Mouse (Mus musculus) embryonic facial prominence, embryonic 14.5 days (tissue): ENCODE measurements around the gene Tmem82. TPM values are rescaled to one million over a fixed set of nuclear protein-coding genes. Genes with fewer than 3 reads are reported as not detected.

Experiments used
- ATAC-seq: fragments of 200-750 bp; cut with Nextera tagmentation; 2 replicates; pipeline ENCODE4 v1.8.0; 2017; ENCODE audit warnings: low read depth, moderate number of reproducible peaks, moderate TSS enrichment
- DNase-seq: peaks from one replicate; pipeline ENCODE4 v3.0.0-alpha.2; 2015; ENCODE audit warnings: low spot score
- H3K27ac ChIP-seq: fragments of 300-500 bp; sonication (generic); replicated peaks from 2 replicates; pipeline ENCODE4 v1.5.1; 2014; ENCODE audit warnings: low read depth, mild to moderate bottlenecking, low read length, moderate library complexity
- H3K27me3 ChIP-seq: fragments of 300-500 bp; sonication (generic); replicated peaks from 2 replicates; pipeline ENCODE4 v1.6.1; 2014; ENCODE audit warnings: low read length; ENCODE audit not compliant: control insufficient read depth, insufficient read depth
- H3K36me3 ChIP-seq: fragments of 300-500 bp; sonication (generic); 2 replicates; pipeline ENCODE4 v1.6.1; 2014; ENCODE audit warnings: low read length, mixed read lengths; ENCODE audit not compliant: control insufficient read depth, insufficient read depth
- H3K4me1 ChIP-seq: fragments of 300-500 bp; sonication (generic); 2 replicates; pipeline ENCODE4 v1.6.1; 2014; ENCODE audit warnings: antibody characterized with exemption, low read length; ENCODE audit not compliant: control insufficient read depth, insufficient read depth
- H3K4me2 ChIP-seq: fragments of 300-500 bp; sonication (generic); 2 replicates; pipeline ENCODE4 v1.6.1; 2014; ENCODE audit warnings: low read depth, mild to moderate bottlenecking, low read length, moderate library complexity, mixed read lengths
- H3K4me3 ChIP-seq: fragments of 300-500 bp; sonication (generic); 2 replicates; pipeline ENCODE4 v1.5.1; 2014; ENCODE audit warnings: low read depth, mild to moderate bottlenecking, low read length
- H3K9ac ChIP-seq: fragments of 300-500 bp; sonication (generic); 2 replicates; pipeline ENCODE4 v1.6.1; 2014; ENCODE audit warnings: low read depth, mild to moderate bottlenecking, low read length, moderate library complexity, mixed read lengths
- H3K9me3 ChIP-seq: fragments of 300-500 bp; sonication (generic); 2 replicates; pipeline ENCODE4 v1.6.1; 2016; ENCODE audit warnings: low read length; ENCODE audit not compliant: control insufficient read depth
- WGBS: fragments of 180-500 bp; shearing (Covaris S2); extraction: QIAGEN DNeasy Blood & Tissue Kit; methylation state at CpG from one replicate; pipeline ENCODE4 v1.1.7; 2014; 5-methylcytosine and 5-hydroxymethylcytosine counted together
- polyA plus RNA-seq: library from polyadenylated mRNA; unstranded; fragments of >200 nt; fragmentation: Nextera tagmentation; extraction: Ambion mirVana; gene quantifications from 2 replicates; pipeline ENCODE4 v1.2.1, GENCODE M21; 2014

The Tmem82 gene
- polyA plus RNA-seq, 1 experiment from 2014 or later: 0.17 TPM

DNA sequence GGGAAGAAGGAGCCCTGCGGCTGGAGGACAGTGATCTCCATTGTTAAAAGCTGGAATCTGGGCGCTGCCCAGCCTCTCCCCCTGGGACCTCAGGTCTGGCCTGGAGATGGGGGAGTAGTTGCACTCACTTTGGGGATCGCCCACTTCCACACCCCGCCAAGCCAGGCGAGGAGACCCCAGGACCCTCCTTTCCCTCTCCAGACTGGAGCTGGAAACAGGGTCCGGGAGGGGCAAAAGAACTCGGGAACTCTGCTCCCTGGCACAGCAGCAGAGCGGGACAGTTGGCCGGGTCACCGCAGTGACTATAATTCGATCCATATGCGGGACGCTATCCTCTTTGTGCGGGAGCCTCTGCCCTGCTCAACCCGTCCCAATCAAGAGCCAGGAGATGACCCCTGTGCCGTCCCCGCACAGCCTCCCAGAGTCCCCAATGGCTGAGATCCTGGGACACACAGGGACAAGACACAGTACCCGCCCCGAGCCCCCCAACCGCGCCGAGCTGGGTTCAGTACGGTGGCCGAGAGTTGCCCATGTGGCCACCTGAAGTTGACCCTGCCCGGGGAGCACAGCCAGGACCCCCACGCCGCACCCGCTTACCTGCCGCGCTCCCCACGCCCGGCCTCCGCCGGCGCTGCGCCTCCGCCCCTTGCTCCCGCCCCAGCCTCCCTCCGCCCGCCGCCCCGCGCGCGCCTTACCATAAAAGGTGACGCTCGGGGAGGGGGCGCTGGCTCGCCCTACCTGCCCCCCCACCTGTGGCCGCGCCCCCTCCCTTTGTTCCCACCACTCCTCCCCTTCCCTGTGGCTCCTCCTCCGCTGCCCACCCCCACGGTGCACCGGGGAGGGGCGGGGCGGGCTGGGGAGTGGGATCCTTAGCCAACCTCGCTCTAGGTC is 18.9 kb downstream of the Tmem82 start:
- Histone ChIP-seq H3K9ac (peak overlapping the region; percentile 80), H3K27me3 (no peaks in the 10 kb centered on the region), H3K9me3 (no peaks in the 10 kb centered on the region), H3K27ac (peak overlapping the region; percentile 73), H3K36me3 (peaks cover 9% of the 10 kb centered on the region), H3K4me2 (peak overlapping the region; percentile 94), H3K4me1 (peaks cover 8% of the 10 kb centered on the region; the same call in 1 of the 2 replicates), H3K4me3 (peak overlapping the region; percentile 67)
- DNase-seq: peak; percentile 67
- ATAC-seq: peak; percentile 41
- under 1% methylated on average over 26 of the region's 57 CpGs for WGBS

DNA sequence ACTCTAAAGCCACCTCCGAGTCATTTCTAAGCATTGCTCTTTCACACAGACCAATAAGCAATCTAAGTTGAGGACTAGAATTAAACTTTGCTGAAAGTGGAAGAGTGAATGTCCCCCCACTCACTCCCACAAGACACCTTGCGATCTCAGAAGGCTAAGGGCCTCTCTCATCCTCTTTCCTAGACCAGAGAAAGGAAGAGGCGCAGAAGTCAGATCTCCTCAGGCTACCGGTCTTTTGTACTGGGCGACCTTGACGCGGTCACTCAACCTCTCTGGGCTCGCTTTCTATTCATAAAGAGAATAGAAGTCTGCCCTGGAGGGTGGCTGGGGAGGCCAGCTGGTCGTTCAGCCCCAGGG is 19.6 kb downstream of the Tmem82 start:
- WGBS: 0% methylated on average over 8 of the region's 9 CpGs
- ATAC-seq (no peak), DNase-seq (no peak)
- Histone ChIP-seq H3K27ac (peak overlapping the region; percentile 73), H3K4me3 (peak overlapping the region; percentile 67), H3K4me1 (0 out of 2 replicates have a peak, but pooled peaks cover 4% of the 10 kb centered on the region), H3K9me3 (no peaks in the 10 kb centered on the region), H3K9ac (peak overlapping the region; percentile 80), H3K36me3 (peaks cover 15% of the 10 kb centered on the region), H3K4me2 (peak overlapping the region; percentile 94), H3K27me3 (no peaks in the 10 kb centered on the region)

DNA sequence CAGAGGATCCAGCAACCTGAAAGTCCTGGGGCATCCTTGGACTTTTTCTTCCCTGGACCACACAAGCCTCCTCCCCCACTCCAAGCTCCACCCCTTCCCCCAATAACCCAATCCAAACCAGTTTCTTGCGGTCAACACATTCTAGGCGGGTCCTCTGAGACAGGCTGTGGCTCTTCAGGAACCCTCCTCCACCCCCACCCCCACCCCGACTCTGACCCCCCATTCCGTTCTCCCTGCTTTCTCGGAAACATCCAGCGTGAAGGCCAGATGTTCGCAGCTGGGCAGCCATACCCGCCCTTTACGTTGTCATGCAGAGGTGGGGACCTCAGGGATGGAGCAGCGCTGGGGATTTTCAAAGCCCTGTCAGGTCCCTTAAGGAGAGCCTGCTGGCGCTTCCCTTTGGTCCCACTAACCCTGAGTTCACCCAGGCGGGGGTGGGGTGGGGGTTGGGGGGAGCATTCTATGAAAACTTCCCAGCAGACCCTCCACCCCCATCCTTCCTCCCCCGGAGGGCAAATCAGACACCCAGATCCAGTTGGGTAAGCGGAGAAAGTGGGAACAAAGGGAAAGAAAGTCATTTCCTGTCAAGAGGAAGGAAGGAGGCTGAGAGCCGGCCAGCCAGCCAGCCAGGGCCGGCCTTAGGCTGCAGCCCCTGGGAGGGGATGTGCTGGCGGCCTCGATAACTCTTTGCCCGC is 20.1 kb downstream of the Tmem82 start:
- WGBS: 2% methylated on average over 19 of the region's 19 CpGs
- Histone ChIP-seq H3K4me1 (0 out of 2 replicates have a peak, but pooled peaks cover 4% of the 10 kb centered on the region), H3K27ac (peak overlapping the region; percentile 73; the same call in 1 of the 2 replicates), H3K9me3 (no peaks in the 10 kb centered on the region), H3K27me3 (no peaks in the 10 kb centered on the region), H3K36me3 (peaks cover 16% of the 10 kb centered on the region), H3K9ac (peak overlapping the region; percentile 80), H3K4me3 (peak overlapping the region; percentile 67), H3K4me2 (peak overlapping the region; percentile 94)
- ATAC-seq (peak; percentile 20; the same call in 1 of the 2 replicates), DNase-seq (peak; percentile 60)

DNA sequence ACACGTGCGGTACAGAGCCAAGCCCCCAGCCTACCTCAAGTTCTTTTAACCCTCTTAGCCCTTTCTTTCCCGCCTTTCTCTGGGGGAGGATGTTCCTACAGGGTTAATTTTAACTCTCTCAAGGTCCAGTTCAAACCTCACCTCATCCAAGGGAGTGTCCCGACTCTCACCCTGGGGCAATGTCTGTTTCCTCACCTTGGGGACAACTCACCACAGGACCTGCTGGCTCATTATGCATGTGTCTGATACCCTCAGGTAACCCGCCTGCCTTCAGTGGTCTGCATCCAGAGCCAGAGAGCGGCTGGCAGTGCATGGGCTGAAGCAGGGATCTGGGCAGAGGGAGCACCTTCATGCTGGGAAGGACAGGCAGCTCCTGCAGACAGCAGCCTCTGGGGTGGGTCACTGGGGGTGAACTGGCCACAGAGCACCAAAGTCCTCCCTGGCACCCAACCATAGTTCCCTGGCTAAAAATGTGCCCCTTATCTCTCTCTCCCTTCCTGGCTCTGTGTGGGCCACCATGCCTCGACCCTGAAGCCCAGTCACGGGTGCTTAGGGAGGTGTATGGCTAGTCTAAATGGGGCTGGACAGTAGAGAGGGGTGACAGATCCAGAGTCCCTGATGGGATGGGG is 21.6 kb downstream of the Tmem82 start:
- DNase-seq (no peak), ATAC-seq (no peak)
- H3K9me3 ChIP-seq: no peaks in the 10 kb centered on the region
- H3K4me2 ChIP-seq: no peak overlapping the region
- WGBS: 85% methylated on average over 8 of the region's 8 CpGs
- H3K27ac ChIP-seq: no peak overlapping the region
- H3K36me3 ChIP-seq: peaks cover 29% of the 10 kb centered on the region
- no peak overlapping the region for H3K4me3 ChIP-seq
- 0 out of 2 replicates have a peak, but pooled peaks cover 4% of the 10 kb centered on the region for H3K4me1 ChIP-seq
- H3K9ac ChIP-seq: no peak overlapping the region
- H3K27me3 ChIP-seq: no peaks in the 10 kb centered on the region

DNA sequence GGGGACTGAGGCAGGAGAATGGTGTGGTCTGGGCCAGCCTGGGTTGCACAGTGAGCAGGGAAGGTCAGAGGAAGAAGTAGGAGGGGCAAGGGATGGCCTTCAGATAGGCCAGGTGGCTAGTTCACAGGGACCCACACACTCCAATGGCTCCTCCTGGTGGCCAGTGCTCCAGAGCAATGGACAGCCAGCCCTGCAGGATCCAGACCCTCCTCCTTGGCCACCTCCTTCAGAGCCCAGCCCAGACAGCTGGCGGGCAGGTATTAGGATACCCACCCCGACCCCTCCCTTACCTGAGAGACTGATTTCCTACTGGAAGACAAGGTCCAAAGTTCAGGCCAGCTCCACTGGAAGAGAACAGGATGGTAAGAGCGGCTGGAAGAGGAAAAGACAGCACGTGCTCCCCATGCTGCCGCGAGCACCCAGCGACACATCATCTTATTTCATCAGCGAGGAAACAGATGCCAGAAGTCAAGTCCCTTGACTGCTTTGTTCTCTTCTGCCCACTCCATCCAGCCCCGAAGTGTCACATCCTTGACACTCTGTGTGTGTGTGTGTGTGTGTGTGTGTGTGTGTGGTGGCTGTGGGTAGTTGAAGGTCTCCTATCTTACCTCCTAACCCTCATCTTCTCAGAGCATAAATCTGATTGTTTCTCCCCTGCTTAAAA is 22.7 kb downstream of the Tmem82 start:
- Histone ChIP-seq H3K9me3 (no peaks in the 10 kb centered on the region), H3K4me3 (no peak overlapping the region), H3K4me1 (0 out of 2 replicates have a peak, but pooled peaks cover 4% of the 10 kb centered on the region), H3K36me3 (peaks cover 39% of the 10 kb centered on the region), H3K4me2 (no peak overlapping the region), H3K9ac (no peak overlapping the region), H3K27ac (no peak overlapping the region), H3K27me3 (no peaks in the 10 kb centered on the region)
- WGBS: 75% methylated on average over 9 of the region's 9 CpGs
- DNase-seq (no peak), ATAC-seq (no peak)

DNA sequence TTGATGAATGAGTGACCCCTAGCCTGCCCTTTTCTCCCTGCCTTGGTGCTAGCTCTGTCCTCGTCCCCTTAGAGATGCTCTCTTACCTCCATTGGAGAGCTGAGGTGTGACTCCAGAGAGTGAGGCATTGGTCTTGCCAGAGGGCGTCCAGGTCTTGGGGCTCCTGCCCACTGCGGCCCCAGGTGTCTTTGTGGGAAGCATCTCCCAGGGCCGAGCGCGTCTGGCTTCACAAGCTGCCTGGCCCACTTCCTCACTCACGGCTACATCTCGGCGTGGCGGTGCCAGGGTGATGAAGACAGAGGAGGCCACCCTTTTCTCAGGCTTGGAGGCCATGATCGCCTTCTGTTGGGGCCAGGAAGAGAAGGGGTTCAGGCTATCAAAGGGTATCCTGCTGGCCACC is 23.3 kb downstream of the Tmem82 start:
- Histone ChIP-seq H3K4me3 (no peak overlapping the region), H3K27ac (no peak overlapping the region), H3K4me1 (0 out of 2 replicates have a peak, but pooled peaks cover 4% of the 10 kb centered on the region), H3K27me3 (no peaks in the 10 kb centered on the region), H3K9ac (no peak overlapping the region), H3K36me3 (peaks cover 41% of the 10 kb centered on the region), H3K9me3 (no peaks in the 10 kb centered on the region), H3K4me2 (no peak overlapping the region)
- WGBS: 91% methylated on average over 11 of the region's 11 CpGs
- ATAC-seq: no peak
- DNase-seq: no peak

DNA sequence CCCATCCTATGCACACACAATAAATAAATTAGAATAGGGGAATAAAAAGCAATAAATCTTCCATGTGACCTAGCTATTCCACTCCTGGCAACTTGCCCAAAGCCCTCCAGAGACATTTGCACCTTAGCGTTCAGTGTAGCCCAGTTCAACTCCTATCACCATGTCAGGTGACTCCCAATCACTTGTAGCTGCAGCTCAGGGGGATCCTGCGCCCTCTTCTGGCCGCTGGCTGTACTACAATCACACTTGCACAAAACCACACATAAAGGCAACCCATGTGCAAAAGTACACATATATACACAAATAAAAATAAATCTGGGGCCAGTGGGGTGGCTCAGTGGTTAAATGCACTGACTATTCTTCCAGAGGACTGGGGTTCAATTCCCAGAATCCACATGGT is 26.9 kb downstream of the Tmem82 start:
- H3K4me3 ChIP-seq: no peak overlapping the region
- H3K9me3 ChIP-seq: no peaks in the 10 kb centered on the region
- peaks cover 75% of the 10 kb centered on the region for H3K36me3 ChIP-seq
- no peak overlapping the region for H3K9ac ChIP-seq
- no peaks in the 10 kb centered on the region for H3K27me3 ChIP-seq
- no peaks in the 10 kb centered on the region for H3K4me1 ChIP-seq
- 24% methylated on average over 3 of the region's 3 CpGs for WGBS
- ATAC-seq: no peak
- no peak overlapping the region for H3K4me2 ChIP-seq
- DNase-seq: no peak
- H3K27ac ChIP-seq: no peak overlapping the region

DNA sequence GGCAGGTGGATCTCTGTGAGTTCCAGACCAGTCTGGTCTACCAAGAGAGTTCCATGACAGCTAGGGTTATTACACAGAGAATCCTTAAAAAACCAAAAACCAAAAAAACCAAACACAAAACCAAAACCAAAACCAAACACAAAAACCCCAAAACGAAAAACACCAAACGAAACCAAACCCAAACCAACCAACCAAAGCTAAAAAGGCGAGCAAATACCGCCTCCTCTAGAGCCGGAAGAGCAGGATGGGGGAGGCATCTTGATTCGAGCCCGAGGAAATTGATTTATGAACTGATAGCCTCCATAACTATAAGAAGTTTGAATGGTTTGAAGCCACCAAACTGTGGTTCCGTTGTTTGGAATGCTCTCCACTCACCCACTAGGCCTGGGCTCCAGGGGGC is 34.5 kb downstream of the Tmem82 start:
- Histone ChIP-seq H3K4me1 (no peaks in the 10 kb centered on the region), H3K9me3 (no peaks in the 10 kb centered on the region), H3K4me3 (no peak overlapping the region), H3K27me3 (no peaks in the 10 kb centered on the region), H3K4me2 (no peak overlapping the region), H3K36me3 (peaks cover 69% of the 10 kb centered on the region), H3K9ac (no peak overlapping the region), H3K27ac (no peak overlapping the region)
- ATAC-seq: no peak
- 91% methylated on average over 8 of the region's 8 CpGs for WGBS
- no peak for DNase-seq
